Mouse (Mus musculus) A20 (cell line): ENCODE data around the gene Dstn.
A peak's percentile ranks its signal among the peaks of the same experiment; 100 is the strongest.

ENCODE experiments used
- DNase-seq: peaks from one replicate; pipeline ENCODE4 v3.0.0-alpha.2; 2011; ENCODE audit warnings: low read depth, low spot score

Gene Dstn

DNA sequence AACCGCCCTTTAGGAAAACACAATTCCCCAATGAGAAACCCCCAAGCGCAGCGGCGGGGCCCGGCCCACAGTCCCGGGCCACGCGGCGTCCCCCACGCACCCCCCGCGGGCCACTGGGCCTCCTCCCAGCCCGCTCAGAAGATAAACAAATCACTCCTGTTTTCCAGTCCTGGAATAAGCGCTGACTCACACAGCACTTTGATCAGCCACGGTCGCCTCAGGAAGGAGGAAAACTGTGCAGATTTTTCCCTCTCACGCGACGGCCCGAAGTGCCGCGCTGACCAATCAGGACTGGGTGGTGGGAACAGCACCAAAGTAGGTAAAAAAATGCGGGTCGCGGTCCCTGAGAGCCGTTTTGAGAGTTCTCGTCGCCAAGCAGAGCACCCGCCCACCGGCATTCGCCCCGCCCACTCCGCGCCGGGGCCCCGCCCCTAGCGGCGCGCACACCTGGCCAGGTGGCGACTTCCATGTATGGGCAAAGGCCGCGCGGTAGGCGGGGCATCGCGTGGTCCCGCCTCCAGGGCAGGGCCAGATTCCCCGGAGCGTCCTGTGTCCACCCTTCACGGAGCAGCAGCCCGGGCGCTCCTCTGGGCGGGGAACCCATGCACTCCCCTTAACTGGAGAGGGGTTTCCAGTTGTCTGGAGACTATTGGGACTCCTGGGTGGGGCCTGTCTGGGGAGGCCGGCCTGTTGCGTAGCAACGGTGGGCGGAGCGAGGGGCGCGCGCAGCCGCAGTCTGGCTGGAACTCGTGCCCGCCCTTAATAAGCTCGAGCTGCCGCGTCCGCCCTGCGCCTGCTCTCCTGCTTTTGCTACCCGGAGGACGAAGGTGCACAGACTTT, at the start of gene Dstn:
Gene Dstn, plus strand, starts transcription at position 561 of the 840 bp plus-strand sequence.
- DNase-seq: peak; percentile 97

DNA sequence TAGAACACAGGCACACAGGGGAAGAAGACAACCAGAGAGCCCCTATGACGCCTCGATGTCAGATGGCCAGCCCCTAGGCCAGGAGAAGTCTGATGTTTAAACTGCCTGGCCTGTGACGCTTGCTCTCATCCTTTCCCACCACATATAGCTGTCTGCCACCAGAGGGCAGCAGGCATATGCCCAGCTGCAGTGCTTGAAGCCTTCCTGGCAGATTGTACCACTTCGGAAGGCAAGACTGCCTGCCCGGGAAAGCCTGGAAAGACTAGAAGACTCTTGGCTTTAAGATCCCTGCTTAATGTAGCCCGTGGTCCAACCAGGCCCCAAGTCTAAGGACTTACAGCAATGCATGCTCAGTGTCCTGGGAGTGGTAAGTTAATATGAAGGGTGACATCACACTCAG, 47.8 kb upstream of the Dstn start:
- peak; percentile 79 for DNase-seq

- no peak for DNase-seq
Observed at GRCm38 (mm10) chr2:143870936-143871688, 44.0 kb upstream of the Dstn start.

GRCm38 (mm10) chr2:143876026-143876425, 39.1 kb upstream of the Dstn start:
- no peak for DNase-seq

- DNase-seq: peak; percentile 17
Observed at GRCm38 (mm10) chr2:143876929-143877632, 38.0 kb upstream of the Dstn start.

DNA sequence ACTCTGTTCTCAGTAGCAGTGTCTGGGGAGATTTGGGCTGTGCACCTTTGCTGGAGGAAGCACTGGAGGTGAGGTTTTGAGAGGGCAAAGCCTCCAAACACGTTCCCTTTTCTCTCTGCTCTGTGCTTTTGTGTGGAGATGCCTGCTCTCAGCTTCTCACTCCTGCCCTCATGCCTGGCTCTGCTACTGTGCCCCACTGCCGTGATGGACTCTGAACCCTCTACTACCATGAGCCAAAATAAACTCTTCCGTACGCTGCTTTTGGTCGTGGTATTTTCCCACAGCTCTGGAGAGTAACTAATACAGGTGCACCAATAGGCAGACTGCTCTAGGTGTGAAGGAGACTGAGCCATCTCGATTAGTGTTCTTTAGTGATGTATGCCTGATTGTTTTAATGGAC, 35.8 kb upstream of the Dstn start:
- no peak for DNase-seq

DNA sequence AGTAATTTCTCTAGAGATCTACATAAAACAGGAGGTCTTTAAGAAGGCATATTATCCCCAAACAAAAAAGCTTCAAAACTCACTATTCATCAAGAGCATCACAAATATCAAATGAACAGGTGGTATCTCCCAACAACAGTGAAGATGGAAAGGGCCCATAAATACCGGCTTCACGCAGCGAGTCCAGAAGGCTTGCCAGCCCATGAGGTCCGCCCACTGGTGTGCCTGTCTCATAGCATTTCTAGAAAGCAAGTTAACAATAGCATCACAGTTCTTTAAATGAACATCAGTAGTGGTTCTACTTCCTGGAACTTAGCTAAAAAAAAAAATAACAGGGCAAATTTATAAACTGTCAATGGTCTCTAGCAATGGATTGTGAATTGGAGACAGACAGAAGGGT, 33.1 kb upstream of the Dstn start:
- DNase-seq: no peak

DNA sequence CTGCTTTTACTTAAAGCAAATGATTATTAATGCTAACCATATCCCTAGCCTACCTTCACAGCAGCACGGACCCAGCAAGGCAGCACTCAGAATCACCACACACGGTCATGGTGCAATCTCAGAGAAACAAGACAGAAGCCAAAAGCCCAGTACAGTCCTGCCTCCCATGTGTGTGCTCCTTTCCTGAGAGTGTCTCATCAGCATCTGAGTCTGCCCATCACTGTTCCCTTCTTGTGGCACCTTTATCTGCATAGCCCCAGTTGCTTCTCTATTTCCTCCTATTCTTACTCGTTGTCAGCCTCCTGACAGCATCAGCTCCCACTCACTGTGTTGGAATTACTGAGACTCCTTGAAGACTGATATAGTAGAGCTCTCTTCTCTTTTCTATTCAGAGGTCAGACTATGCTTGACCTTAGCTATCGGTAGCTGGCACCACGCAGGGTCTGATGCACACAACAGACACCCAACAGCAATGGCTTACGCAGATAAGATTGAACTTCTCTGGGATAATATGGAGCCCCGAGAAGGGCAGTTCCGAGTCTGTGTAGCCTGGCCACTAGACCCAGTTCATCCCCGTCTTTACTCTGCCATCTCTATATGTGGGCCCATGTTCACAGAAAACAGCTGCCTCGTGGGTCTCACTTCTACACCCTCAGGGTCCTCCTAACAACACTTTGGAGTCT, 32.4 kb upstream of the Dstn start:
- DNase-seq: no peak

GRCm38 (mm10) chr2:143889131-143889859, 25.8 kb upstream of the Dstn start:
- peak; percentile 90 for DNase-seq

- DNase-seq: peak; percentile 91
Observed at GRCm38 (mm10) chr2:143889860-143890433, 25.2 kb upstream of the Dstn start.

GRCm38 (mm10) chr2:143891302-143892048, 23.6 kb upstream of the Dstn start:
- DNase-seq: no peak

DNA sequence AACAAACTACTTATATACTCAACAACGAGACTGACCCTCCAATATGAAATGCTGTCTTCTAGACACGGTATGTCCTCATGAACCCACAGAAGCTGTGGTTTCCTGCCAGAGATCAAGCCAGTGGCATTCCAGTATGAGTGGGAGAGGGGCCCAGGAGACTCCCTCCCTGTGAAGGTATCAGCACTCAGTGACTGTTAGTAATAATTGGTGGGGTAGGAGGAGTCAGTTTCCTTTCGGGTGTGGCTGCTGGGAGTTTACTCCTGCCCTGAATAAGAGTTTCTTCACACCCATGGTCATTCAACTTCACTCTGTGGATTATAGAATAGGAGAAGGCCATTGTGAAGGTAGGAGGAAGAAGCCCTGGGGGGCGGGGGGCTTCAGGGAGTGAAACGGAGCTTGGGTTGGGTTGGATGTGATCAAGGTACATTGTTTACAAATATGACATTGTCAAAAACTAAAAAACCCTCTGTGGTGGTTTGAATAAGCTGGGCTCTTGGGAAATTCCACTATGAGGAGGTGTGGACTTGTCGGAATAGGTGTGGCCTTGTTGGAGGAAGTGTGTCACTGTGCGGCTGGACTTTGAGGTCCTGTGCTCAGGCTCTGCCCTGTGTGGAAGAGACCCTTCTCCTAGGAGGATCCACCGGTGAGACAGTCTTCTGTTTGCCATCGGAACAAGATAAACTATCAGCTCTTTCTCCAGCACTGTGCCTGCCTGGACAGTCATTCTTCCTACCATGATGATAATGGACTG, 15.5 kb upstream of the Dstn start:
- no peak for DNase-seq

DNA sequence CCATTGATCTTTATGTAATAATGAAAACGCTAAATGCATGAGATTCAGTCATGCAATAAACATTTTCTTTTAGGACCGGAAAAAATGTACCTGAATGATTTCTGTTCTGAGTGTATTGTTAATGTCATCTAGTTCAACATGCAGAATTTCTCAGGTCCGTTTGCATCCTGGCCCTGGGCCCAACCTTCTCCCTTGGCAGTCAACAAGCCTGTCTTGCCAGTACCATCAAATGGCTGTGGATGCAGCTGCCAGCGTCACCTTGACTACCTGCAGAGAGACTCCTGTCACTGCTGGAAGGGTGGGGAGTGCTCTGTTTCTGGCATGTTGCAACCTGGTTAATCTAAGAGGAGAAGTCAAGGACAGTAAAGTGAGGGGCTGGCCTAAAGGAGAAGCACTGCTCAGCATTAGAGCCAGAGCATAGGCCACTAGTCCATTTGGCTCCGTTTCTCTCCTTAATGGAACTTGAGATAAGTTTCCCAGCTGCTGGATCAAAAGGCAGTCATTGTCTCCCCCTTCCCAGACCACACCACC, 14.2 kb upstream of the Dstn start:
- DNase-seq: no peak

DNA sequence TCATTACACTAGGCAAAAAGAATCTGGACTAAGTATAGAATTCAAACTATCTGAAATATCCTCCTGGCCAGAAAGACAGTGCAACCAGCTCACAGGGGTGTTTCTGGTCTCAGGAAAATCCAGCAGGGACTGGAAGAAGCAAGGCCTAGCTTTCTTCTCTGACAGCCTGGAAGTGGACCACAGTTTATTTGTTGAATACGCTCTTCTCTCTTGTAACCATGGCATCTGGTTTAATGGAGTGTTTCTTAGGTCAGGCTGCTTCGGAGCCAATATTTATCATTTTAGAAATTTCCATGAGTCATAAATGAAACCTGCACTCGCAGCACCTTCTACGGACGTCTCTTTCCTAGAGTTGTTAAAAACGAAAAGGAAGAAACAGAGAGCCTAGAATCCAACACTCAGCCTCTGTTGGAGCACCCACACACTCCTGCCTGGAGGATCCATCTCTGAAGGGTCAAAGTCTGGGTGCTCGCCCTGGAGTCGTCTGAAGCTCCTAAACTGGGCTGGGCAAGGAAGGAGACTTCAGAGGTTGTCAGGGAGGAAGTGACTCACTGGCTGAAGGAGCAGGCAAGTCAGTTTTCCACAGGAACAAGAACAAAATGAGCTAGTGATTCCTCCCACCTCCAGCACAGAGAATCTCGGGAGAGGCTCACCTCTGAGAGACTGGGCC, 11.6 kb upstream of the Dstn start:
- no peak for DNase-seq

- DNase-seq: no peak
Observed at GRCm38 (mm10) chr2:143904896-143905295, 10.2 kb upstream of the Dstn start.

DNA sequence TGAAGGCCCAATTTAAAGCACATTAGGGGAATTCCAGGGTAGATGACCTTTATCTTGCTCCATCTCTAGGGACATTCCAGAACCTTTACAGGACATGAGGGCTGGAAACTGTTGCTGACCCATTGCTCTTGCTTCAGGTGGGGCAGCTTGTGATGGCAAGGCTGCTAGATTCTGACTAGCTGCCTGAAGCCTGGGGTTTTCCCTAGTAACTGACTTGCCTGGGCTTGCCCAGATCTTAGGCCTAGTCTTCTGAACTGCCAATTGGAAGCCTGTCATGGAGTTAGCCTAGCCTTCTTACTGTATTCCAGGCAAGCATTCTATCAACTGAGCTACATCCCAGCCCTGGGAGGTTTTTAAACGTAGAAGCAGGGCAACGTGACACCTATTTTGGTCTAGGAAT, 5.9 kb upstream of the Dstn start:
- DNase-seq: peak; percentile 39

- DNase-seq: no peak
Observed at GRCm38 (mm10) chr2:143912199-143912598, 2.9 kb upstream of the Dstn start.

GRCm38 (mm10) chr2:143914221-143914620, 899 bp upstream of the Dstn start:
- peak; percentile 58 for DNase-seq
